Mouse (Mus musculus): ENCODE results near the gene Rxra.

Gene Rxra

GRCm38 (mm10) chr2:27676106-27676477 is at the start of gene Rxra:
Gene Rxra (plus strand): TSS chr2:27676440.
- in situ Hi-C loops (cut with MboI, MseI), result loop anchor here in 1 of 2 experiments (10.0 kb wide), 1 partner anchor 1181 kb away; no protein-coding TSS in a partner anchor

GRCm38 (mm10) chr2:27626604-27627003 is 49.6 kb upstream of the Rxra start:
- in situ Hi-C loops (cut with MboI, MseI), result no loop called here

GRCm38 (mm10) chr2:27630601-27631285 is 45.5 kb upstream of the Rxra start:
- in situ Hi-C loops (cut with MboI, MseI), result no loop called here

GRCm38 (mm10) chr2:27633471-27633870 is 42.8 kb upstream of the Rxra start:
- in situ Hi-C loops (cut with MboI, MseI), result no loop called here

- in situ Hi-C loops (cut with MboI, MseI), result no loop called here
Observed at GRCm38 (mm10) chr2:27634018-27634417, 42.2 kb upstream of the Rxra start.

GRCm38 (mm10) chr2:27635147-27635738 is 41.0 kb upstream of the Rxra start:
- in situ Hi-C loops (cut with MboI, MseI), result no loop called here

GRCm38 (mm10) chr2:27636796-27637195 is 39.4 kb upstream of the Rxra start:
- in situ Hi-C loops (cut with MboI, MseI), result no loop called here

GRCm38 (mm10) chr2:27637281-27637896 is 38.9 kb upstream of the Rxra start:
- in situ Hi-C loops (cut with MboI, MseI), result no loop called here

GRCm38 (mm10) chr2:27639631-27640334 is 36.5 kb upstream of the Rxra start:
- in situ Hi-C loops (cut with MboI, MseI), result no loop called here

GRCm38 (mm10) chr2:27640900-27641479 is 35.2 kb upstream of the Rxra start:
- in situ Hi-C loops (cut with MboI, MseI), result no loop called here

- in situ Hi-C loops (cut with MboI, MseI), result no loop called here
Observed at GRCm38 (mm10) chr2:27644547-27645120, 31.6 kb upstream of the Rxra start.

GRCm38 (mm10) chr2:27645471-27645870 is 30.8 kb upstream of the Rxra start:
- in situ Hi-C loops (cut with MboI, MseI), result no loop called here

- in situ Hi-C loops (cut with MboI, MseI), result no loop called here
Observed at GRCm38 (mm10) chr2:27649862-27650661, 26.2 kb upstream of the Rxra start.

- in situ Hi-C loops (cut with MboI, MseI), result no loop called here
Observed at GRCm38 (mm10) chr2:27650991-27651390, 25.2 kb upstream of the Rxra start.

GRCm38 (mm10) chr2:27653496-27654030 is 22.7 kb upstream of the Rxra start:
- in situ Hi-C loops (cut with MboI, MseI), result no loop called here

- in situ Hi-C loops (cut with MboI, MseI), result no loop called here
Observed at GRCm38 (mm10) chr2:27654321-27655232, 21.7 kb upstream of the Rxra start.

- in situ Hi-C loops (cut with MboI, MseI), result no loop called here
Observed at GRCm38 (mm10) chr2:27656576-27656975, 19.7 kb upstream of the Rxra start.

- in situ Hi-C loops (cut with MboI, MseI), result no loop called here
Observed at GRCm38 (mm10) chr2:27665284-27665683, 11.0 kb upstream of the Rxra start.

- in situ Hi-C loops (cut with MboI, MseI), result no loop called here
Observed at GRCm38 (mm10) chr2:27666719-27667118, 9.5 kb upstream of the Rxra start.

All from T-helper 17 cell (primary cell).